Mouse (Mus musculus): Measurements from ENCODE around the gene Vmn1r40.

GRCm38 (mm10) chr6:89679291-89679835, 28.0 kb upstream of the Vmn1r40 start:
- TF ChIP-seq CTCF (IDR thresholded peaks at IDR 0.05; ENCODE audit: insufficient read depth, low read depth, low read length) (peak; percentile 84), POLR2A (IDR thresholded peaks at IDR 0.05; ENCODE audit: insufficient read depth, low read depth, low read length) (no peak)

Data from olfactory bulb, adult 2 months (tissue).